Mouse (Mus musculus) cortical plate, adult 2 months (tissue): ENCODE results near the gene Spire2.

Source experiments
- CTCF ChIP-seq: fragments of 200-500 bp; IDR thresholded peaks from 2 replicates; pipeline ENCODE4 v1.5.1; 2011; ENCODE audit warnings: mild to moderate bottlenecking, control low read depth, low read length; ENCODE audit not compliant: insufficient read depth; ENCODE audit errors: extremely low read depth
- POLR2A ChIP-seq: fragments of 200-500 bp; IDR thresholded peaks from 2 replicates; pipeline ENCODE4 v1.6.1; 2011; ENCODE audit warnings: mild to moderate bottlenecking, low read length, control low read depth; ENCODE audit not compliant: insufficient read depth; ENCODE audit errors: extremely low read depth

DNA sequence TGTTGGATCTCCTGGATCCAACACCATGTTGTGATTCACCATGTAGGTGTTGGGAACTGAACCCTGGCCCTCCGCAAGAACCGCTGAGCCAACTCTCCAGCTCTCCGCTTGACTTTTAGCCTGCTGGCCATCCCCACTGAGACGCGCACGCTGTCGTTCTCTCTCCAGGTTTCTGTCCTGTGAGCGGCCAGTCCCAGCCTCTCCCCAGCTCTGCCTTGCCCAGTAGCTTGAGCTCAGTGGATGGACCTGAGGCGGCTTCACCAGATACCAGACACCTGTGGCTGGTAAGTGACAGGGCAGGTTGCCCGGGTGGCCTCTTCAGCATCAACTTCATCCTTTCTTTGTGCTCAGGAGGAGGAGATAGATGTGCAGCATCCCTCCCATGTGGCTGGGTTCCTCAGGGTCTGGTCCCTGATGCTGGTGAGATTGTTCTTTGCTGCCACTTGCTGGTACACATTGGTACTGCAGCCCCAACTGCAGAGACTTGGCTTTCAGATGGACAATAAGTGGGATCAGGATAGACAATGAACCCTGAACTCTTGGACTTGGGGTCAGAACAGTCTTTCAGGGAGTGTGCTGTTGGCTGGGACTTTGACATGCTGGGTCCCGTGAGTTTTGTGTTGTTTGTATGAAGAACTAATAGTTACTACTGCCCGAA is 28.7 kb downstream of the Spire2 start:
- TF ChIP-seq POLR2A = no peak
- TF ChIP-seq CTCF = peak; percentile 99
